9 mouse cellular contexts compared by ENCODE assay signal in the genomic region with DNA sequence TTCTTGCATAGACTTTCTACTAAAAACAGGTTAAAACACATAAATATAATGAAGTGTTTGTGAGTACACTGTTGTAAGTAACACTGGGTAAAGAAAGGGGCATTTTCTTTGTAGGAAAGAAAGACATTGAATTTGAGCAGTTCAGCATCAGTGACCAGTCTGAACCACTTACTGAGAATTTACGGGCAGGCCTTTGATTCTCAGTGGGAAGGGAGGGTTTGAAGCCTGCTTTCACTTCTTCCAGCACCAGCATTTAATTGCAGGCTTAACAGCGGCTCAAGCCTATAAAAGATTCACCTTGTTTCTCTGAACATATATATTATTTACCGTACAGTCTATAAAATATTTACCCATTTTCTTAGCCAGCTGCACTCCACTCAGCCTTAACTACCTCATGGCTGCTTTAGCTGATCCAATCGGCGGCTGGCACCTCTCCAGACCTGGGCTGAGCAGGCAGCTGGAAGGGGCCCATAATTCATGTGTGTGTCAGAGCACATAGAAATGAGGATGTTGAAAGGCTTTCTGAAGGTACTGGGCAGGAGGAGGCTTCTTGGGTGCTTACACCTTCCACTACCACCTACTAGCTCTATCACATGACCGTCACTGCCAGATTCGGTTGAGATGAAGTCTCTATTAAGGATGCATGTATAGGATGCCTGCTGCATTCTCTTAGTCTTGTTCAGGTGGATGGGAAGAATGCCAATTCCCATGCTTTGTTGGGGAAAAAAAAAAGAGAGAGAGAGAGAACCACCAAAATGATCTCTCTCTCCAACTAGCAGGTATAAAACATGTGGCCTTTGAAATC. TPM values are rescaled to one million over a fixed set of nuclear protein-coding genes. Genes with fewer than 3 reads are reported as not detected.
A peak's percentile ranks its signal among the peaks of the same experiment; 100 is the strongest.
DNase-seq lines count a peak whose midpoint lies in the region; ATAC-seq and TF ChIP-seq lines count a peak whose summit lies in the region.
"Had no signal": no experiment of that assay in that cellular context is flagged by ENCODE, and none has a peak within 500 bp of the region (broad histone marks: within the 10 kb centered on the region; RNA-seq: fewer than 3 reads in every experiment).

No protein-coding gene starts in this region.

- DNase-seq in forebrain, embryonic 10.5 days (ENCODE audit: extremely low spot score, low spot score): no peak
- DNase-seq in Patski (ENCODE audit: low read depth, low spot score) (peak; percentile 61), adipocyte (ENCODE audit: low spot score) (no peak)
- no peak for DNase-seq in layer of hippocampus, postnatal 14 days (ENCODE audit: low spot score in 2 of 2)
- no peak for DNase-seq in frontal cortex, postnatal 10 days (ENCODE audit: low spot score in 2 of 2)
- DNase-seq: heart, adult 11 months had no signal

- no peak overlapping the region for H3K4me3 ChIP-seq in forebrain, embryonic 13.5 days
- no peak overlapping the region for H3K4me3 ChIP-seq in forebrain, embryonic 10.5 days
- H3K4me3 ChIP-seq in hindbrain, embryonic 16.5 days (ENCODE audit: low read length): no peak overlapping the region
- H3K4me3 ChIP-seq in limb, embryonic 15.5 days: no peak overlapping the region

- peak; percentile 72 for ATAC-seq in forebrain, embryonic 13.5 days
- peak; percentile 65 for ATAC-seq in Patski
- ATAC-seq in hindbrain, embryonic 16.5 days: peak; percentile 89
- peak; percentile 55; the same call in 1 of the 2 replicates for ATAC-seq in limb, embryonic 15.5 days (ENCODE audit: insufficient number of reproducible peaks, low FRiP score, low TSS enrichment, low read depth)

- WGBS in forebrain, embryonic 13.5 days: 52% methylated on average over 7 of the region's 7 CpGs
- 88% methylated on average over 7 of the region's 7 CpGs for WGBS in forebrain, embryonic 10.5 days
- 52% methylated on average over 7 of the region's 7 CpGs for WGBS in hindbrain, embryonic 16.5 days
- 22% methylated on average over 7 of the region's 7 CpGs for WGBS in limb, embryonic 15.5 days

- no peak for TF ChIP-seq CTCF in Patski (IDR thresholded peaks at IDR 0.05)

- POLR2A ChIA-PET in Patski (lab: Charles Lee): no interaction called here

- no peak overlapping the region for H3K9ac ChIP-seq in forebrain, embryonic 13.5 days
- H3K9ac ChIP-seq in hindbrain, embryonic 16.5 days (ENCODE audit: low read depth, low read length): no peak overlapping the region
- no peak overlapping the region for H3K9ac ChIP-seq in limb, embryonic 15.5 days

- in situ Hi-C loops in Patski (cut with MboI; ENCODE audit: low pct_unique_long_range_greater_than_20kb): no loop called here

- H3K4me2 ChIP-seq in forebrain, embryonic 13.5 days: 0 out of 2 replicates have a peak overlapping the region, but pooled peaks have one; percentile 7
- H3K4me2 ChIP-seq in hindbrain, embryonic 16.5 days (ENCODE audit: low read length): no peak overlapping the region
- H3K4me2 ChIP-seq in limb, embryonic 15.5 days: no peak overlapping the region

- CTCF ChIA-PET in Patski (lab: Charles Lee): interaction anchor here (1.0 kb wide), 1 partner anchor 15 kb away, joined by 4 read pairs; no protein-coding TSS in a partner anchor

- peaks cover 13% of the 10 kb centered on the region for H3K4me1 ChIP-seq in forebrain, embryonic 13.5 days
- H3K4me1 ChIP-seq in forebrain, embryonic 10.5 days: no peaks in the 10 kb centered on the region
- H3K4me1 ChIP-seq in hindbrain, embryonic 16.5 days (ENCODE audit: control insufficient read depth, insufficient read depth, low read depth, low read length): peaks cover 2% of the 10 kb centered on the region; the same call in 1 of the 2 replicates
- H3K4me1 ChIP-seq in limb, embryonic 15.5 days: peaks cover 7% of the 10 kb centered on the region

- H3K27me3 ChIP-seq in forebrain, embryonic 13.5 days: no peaks in the 10 kb centered on the region
- H3K27me3 ChIP-seq in forebrain, embryonic 10.5 days (ENCODE audit: poor library complexity, severe bottlenecking): no peaks in the 10 kb centered on the region
- no peaks in the 10 kb centered on the region for H3K27me3 ChIP-seq in Patski
- no peaks in the 10 kb centered on the region for H3K27me3 ChIP-seq in hindbrain, embryonic 16.5 days (replicated peaks; ENCODE audit: control insufficient read depth, insufficient read depth, low read length)
- no peaks in the 10 kb centered on the region for H3K27me3 ChIP-seq in limb, embryonic 15.5 days

- no peaks in the 10 kb centered on the region for H3K9me3 ChIP-seq in forebrain, embryonic 13.5 days (replicated peaks)
- no peaks in the 10 kb centered on the region for H3K9me3 ChIP-seq in forebrain, embryonic 10.5 days
- H3K9me3 ChIP-seq in hindbrain, embryonic 16.5 days (ENCODE audit: control insufficient read depth, low read length): no peaks in the 10 kb centered on the region
- H3K9me3 ChIP-seq in limb, embryonic 15.5 days: no peaks in the 10 kb centered on the region

- peak overlapping the region; percentile 15; the same call in 1 of the 2 replicates for H3K27ac ChIP-seq in forebrain, embryonic 13.5 days
- H3K27ac ChIP-seq in forebrain, embryonic 10.5 days: no peak overlapping the region
- H3K27ac ChIP-seq in hindbrain, embryonic 16.5 days (ENCODE audit: low read depth, low read length): no peak overlapping the region
- H3K27ac ChIP-seq in limb, embryonic 15.5 days: 0 out of 2 replicates have a peak overlapping the region, but pooled peaks have one; percentile 47

- H3K36me3 ChIP-seq in forebrain, embryonic 13.5 days (ENCODE audit: poor library complexity, severe bottlenecking): no peaks in the 10 kb centered on the region
- no peaks in the 10 kb centered on the region for H3K36me3 ChIP-seq in forebrain, embryonic 10.5 days (replicated peaks)
- H3K36me3 ChIP-seq in hindbrain, embryonic 16.5 days (ENCODE audit: control insufficient read depth, insufficient read depth, low read length): no peaks in the 10 kb centered on the region
- H3K36me3 ChIP-seq in limb, embryonic 15.5 days: no peaks in the 10 kb centered on the region

RNA-seq across cellular contexts. Expression of gene Fggy, which starts 50.0 kb away (rescaled TPM):
- polyA plus RNA-seq in forebrain, embryonic 13.5 days (2015; fragmentation: Nextera tagmentation; extraction: Ambion mirVana): 5.3 and 6.6 TPM in 2 replicates
- 6.1 and 6.8 TPM in 2 replicates for polyA plus RNA-seq in forebrain, embryonic 10.5 days (2016; fragmentation: Nextera tagmentation; extraction: Ambion mirVana)
- 52.8 TPM for polyA plus RNA-seq in Patski (2021)
- 6.9 and 8.8 TPM in 2 replicates for polyA plus RNA-seq in hindbrain, embryonic 16.5 days (2015; fragmentation: Nextera tagmentation; extraction: Ambion mirVana)
- polyA plus RNA-seq in limb, embryonic 15.5 days (2015; fragmentation: Nextera tagmentation; extraction: Ambion mirVana): 7.9 and 8.6 TPM in 2 replicates
- total RNA-seq in layer of hippocampus, postnatal 14 days (2021): 10 to 100 TPM in 1 of 2 experiments, 1 to 10 TPM in 1; 9.5 to 13.2 TPM

Comparison
In these comparisons a context has a peak if more than half of its experiments do, and no peak if none do; other contexts are left out.
1. H3K27ac ChIP-seq: peak in forebrain, embryonic 13.5 days (single experiment) and limb, embryonic 15.5 days (single experiment); none in forebrain, embryonic 10.5 days (single experiment) and hindbrain, embryonic 16.5 days (single experiment).
2. Peak in every context shown above with its lines, with median percentiles within 50 percentile points of each other: ATAC-seq.